Mouse (Mus musculus): ENCODE results near the gene Dusp27.
"Not testable (repeated sequence)": the region's sequence is repeated elsewhere in the genome, so short reads cannot be mapped to it uniquely, and the experiment has no call there.

Dusp27 gene

DNA sequence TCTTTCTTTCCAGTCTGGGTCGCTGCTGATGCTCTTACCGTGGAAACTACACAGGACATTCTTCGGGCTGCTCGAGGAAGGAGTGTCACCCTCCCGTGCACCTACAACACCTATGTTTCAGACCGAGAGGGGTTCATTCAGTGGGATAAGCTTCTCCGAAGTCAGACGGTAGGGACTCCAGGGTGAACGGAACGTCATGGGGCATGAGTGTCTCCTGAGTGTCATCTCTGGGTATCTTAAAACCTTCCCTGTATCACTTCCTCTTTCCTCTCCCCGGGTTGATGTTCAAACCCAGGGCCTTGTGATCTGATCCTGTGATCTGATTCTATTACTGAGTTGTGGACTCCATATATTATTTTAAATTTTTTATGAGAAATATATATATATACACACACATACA is 18.9 kb upstream of the Dusp27 start:
- no peak for DNase-seq (ENCODE audit: low read depth, low spot score)

DNA sequence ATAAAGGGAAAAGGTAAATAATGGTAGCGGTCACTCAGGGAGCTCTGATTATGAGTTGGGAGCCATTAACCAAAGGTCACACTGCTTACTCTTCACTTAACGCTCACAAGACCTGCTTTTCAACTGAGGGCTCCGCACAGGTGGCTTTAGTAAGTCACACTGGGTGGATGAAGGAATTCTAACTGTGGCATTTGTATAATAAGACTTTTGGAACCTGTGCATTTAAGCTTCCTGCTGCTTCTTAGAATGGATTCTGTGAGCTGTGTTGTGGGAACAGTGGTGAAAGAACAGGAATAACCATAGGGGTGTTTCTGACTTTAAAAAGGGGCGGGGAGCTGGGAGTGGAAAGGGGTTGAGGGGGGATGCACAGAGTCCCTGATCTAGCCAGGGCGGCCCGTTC is 14.6 kb upstream of the Dusp27 start:
- DNase-seq (ENCODE audit: low read depth, low spot score) = no peak

DNA sequence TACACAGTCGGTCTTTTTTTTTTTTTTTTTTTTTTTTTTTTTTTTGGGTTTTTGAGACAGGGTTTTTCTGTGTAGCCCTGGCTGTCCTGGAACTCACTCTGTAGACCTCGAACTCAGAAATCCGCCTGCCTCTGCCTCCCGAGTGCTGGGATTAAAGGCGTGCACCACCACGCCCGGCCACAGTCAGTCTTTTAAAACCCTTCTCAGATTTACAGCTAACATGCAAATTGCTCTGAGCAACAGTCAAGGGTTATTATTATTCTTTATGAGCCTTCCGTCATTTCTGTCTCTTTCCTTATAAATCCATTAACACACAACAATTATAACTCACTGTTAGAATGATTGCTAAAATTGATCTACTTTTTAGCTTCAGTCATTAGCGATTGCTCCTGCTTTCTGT is 14.1 kb upstream of the Dusp27 start:
- DNase-seq (ENCODE audit: low read depth, low spot score) = not testable (repeated sequence)

DNA sequence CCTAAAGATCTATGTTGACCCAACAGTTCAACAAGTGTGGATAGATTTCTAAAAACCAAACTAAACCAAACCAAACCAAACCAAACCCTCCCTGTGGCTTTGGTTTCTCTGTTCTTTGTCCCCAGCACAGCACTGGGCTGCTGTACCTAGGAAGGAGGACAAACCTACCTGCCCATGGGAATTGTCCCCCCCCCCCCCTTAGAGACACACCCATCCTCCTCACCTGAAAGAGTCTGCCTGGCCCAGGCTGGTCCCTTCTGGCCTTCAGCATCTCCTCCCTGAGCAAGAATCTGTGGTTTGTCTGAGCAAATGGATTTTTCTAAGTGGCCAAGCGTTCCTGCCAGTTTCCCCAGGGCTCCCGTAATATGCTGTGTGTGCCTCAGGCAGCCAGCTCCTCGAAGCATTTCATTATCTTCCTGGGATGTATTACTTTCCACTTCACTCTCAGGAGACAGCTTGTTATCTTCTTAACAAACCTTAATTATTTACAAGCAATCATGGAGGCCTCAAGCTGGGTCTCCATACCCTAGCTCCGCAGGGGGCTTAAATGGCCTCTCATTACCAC is 12.0 kb upstream of the Dusp27 start:
- DNase-seq (ENCODE audit: low read depth, low spot score) = no peak

DNA sequence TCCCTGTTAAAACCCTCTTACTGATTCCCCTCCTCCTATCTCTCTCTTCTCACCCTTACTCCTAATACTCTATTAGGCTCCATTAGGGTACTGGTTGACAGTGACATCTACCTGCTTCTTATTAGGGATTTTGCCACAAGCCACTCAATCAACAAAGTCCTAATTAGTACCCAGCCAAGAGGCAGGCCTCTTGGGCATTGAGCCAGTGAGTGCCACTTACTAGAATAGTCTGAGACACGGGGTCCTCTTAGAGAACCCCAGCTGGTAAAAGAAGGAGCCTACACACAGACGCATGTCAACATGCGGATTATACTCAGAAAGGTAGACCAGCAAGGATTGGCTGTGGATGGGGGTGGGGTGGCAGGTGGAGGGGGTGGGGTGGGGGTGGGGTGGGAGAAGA is 11.4 kb upstream of the Dusp27 start:
- no peak for DNase-seq (ENCODE audit: low read depth, low spot score)

DNA sequence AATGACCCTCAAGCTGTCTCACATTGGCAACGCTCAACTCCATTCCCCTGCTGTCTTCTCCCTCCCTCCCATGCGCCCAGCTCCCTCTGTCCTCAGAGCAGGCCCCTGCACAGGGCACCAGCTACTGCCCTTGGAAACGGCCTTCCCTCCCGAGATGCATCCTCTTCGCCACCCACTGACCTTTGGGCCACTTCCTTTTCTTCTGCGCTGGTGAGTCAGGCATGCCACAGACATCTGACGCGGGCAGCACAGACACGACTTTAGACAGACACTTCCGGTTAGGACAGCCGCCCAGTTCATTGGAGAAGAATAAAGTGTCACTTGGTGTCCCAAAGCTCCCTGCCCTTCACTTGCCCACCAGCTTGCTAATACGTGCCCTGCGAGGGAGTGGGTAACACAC is 10.4 kb upstream of the Dusp27 start:
- DNase-seq (ENCODE audit: low read depth, low spot score) = peak; percentile 38

DNA sequence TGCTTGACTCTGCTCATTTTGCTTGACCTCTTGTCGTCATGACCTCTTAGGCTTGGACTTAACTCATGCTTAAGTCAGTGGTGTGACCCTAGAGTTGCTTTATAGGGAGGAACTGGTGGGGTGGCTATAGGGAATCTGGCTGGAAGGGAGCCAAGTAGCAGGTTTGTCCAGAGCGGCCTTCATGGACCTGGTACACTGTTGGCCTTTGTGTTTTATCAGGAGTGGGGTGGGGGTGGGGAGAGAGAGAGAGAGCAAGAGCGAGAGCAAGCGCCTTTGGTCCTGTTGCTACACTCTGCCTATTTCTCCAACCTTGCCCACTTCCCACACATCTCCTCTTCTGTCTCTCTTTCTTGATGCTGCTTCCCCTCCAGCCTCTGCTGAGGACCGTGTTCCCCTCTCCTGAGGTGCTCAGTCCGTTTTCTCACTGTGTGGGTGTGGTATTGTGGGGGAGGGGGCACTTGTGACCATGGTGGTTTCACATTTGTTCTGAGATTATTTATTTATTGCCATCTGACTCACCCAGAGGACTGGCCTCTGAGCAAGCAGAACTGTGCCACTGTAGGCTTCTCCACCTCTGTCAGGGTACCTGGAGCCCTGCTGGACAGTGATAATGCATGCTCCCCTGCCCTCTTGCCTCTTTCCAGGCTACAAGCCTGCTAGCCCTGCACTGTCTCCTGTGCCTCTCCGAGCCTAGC is 9.7 kb upstream of the Dusp27 start:
- DNase-seq (ENCODE audit: low read depth, low spot score) = no peak

DNA sequence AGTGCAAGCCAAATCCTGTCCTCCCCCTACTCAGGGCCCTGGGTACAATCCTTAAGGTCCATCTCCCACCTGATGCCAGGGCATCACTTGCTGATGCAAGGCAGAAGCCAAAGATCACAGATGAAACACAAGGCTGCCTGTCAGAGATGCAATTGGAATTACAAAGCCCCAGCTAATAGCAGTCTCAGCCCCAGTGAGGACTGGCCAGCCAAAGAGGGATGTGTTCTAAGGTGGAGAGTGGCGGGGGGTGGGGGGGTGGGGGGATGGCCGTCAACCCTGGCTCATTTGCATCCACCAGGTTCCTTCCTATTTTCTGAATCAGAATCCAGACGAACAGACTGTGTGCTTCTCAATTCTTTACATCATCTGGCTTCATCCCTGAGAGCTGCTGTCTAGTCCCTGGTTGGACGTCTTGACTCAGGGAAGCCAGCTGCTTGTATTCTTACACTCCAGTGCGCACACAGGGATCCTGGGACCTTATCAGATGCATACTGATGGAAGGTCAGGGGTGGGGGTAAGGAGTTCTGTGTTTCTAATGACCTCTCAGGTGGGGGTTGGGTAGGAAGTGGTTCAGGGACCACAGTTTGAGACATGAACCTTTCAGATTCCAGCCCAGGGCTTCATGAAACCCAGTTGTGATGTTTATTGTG is 7.5 kb upstream of the Dusp27 start:
- no peak for DNase-seq (ENCODE audit: low read depth, low spot score)

DNA sequence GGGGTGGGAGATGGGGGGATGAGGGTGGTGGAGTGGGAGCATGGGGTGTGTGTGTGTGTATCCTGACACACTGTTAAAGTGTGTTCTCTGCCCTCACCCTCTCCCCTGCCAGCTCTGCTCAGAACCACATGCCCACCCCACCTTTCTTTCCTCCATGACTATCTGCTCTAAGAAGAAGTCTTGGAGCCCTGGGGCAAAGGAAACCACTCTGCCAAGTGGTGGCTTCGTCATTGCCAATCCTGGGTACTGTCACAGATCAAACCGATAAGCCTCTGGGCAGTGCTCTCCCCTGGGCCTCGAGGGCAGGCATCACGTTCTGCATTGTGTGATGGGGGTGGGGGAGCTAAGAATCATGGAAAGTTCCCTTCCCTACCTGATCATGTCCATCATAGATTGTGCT is 4.6 kb upstream of the Dusp27 start:
- DNase-seq (ENCODE audit: low read depth, low spot score) = no peak

DNA sequence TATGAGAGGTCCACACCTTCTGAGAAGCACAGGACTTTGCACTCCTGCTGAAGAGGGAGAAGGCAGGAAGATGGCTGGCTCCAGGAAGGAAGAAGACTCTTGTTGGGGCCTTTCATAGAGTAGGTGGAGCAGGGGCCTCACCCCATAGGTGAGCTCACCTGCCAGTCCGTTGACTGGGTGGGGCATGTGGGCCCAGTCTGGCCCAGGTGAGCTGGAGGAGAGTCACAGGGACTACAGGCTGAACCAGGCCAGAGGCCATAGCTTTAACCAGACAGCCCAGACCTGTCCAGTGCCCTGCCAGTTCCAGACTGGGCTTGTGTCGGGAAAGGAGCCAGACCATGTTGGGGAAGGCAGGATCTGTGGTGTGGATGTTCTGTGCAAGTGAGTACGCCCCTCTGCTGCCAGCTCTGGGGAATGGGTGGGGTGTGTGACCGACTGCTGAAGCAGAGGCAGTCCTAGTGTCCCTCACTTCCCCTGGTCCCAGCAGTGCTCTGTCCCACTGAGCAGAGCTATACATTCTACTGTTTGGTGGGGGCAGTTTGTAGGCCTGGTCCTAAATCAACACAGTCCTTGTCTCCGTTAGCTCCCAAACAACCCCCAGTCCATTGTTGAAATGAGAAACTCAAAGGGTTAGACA is 2.6 kb upstream of the Dusp27 start, which contains the start of gene Gpa33:
Gpa33 (plus strand) TSS at position 15 of the 637 bp plus-strand sequence.
- DNase-seq (ENCODE audit: low read depth, low spot score) = no peak

DNA sequence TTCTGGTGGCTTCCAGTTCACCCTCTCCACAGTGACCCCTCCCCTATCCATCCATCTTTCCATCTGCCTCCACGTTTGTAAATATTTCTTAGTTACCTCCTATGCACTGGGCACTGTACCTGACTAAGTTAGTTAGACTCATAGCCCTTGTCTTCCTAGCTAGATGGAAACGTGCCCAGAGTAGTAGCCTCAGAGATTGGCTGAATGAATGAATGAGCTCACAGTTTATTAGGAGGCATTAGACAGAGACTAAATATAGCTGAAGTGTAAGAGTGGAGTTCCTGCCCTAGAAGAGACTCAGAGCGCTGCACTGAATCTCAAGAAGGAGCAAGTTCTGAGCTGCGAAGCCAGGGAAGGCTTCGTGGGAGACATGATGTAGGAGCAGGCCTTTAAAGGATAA is 829 bp upstream of the Dusp27 start:
- no peak for DNase-seq (ENCODE audit: low read depth, low spot score)

DNA sequence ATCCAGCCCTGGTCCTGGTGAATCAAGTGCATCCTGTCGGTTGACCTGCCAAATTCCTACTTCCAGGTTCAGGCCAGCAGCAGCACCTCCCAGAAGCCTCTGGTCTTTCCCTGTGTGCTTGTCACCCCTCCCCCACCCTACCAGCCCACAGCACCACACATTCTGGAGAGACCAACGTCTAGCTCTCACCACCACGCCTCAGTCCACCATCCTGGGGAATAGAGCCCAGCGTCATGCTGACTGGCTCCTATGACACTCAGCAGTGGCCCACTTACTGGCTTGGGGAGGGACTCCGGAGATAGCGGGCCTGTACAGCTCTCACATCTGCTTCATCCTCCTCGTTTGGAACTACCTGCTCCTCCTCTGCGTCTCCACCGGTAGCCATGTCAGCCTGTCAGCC is 927 bp downstream of the Dusp27 start:
- no peak for DNase-seq (ENCODE audit: low read depth, low spot score)

DNA sequence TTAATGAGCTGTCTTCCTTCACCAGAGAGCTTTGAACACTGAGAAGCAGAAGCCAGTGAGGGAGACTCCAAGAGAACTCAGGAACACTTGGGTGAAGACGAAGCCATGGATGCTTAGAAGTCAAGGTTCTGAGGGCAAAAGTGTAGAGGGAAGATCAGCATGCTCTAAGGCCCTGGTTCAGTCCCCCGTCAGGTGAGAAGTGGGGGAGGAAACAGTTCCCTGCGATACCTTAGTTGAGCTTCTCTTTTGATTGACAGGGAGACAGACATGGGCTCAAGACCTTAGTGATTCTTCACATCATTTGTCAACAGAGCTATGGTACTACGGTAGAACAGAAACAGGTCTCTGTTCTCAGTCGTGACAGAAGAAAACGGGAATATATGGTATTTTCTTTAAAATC is 1.4 kb downstream of the Dusp27 start:
- DNase-seq (ENCODE audit: low read depth, low spot score) = no peak

DNA sequence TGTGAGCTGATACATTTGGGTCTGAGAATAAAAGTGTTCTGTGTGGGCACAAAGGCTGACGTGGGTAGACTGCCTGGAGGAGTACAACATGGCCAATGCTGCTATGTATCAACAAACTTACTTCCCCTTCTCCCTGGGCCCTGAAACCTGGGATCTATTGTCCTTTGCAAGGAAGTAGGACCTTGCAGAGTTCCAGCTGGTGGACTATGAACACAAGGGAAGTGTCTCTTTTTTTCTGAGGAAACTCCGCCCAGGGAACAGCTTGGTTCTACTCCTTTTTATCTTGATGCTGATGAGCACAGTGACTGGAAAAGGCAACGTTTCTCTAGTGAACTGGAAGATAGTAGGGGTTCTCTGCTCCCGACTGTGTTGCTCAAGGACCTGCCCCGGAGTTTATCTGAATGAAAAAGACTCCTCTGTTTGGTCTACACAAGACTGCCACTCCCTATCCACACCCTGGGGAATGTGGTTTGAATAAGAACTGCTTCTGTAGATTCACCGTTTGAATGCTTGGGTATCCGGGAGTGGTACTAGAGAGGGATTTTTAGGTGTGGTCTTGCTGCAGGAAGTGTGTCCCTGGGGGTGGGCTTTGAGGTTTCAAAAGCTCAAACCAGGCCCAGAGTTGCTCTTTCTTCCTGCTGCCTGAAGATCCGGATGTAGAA is 2.7 kb downstream of the Dusp27 start:
- no peak for DNase-seq (ENCODE audit: low read depth, low spot score)

DNA sequence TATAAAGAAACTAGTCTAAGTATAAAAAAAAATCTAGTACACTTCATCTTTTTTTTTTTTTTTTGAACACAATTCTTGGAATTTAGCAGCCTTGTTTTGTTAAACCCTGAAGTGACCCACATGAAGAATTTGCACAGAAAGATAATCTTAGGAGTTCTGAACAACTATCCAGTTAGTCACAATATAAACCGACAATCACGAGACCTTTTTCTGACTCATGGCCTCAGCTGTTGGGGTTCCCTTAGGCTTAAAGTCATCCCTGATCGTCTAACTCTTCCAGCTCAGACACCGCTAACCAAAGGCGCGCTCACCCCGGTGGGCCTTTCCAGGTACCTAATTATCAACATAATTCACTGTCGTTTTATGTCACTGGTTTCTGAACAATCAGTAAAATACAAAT is 4.0 kb downstream of the Dusp27 start:
- DNase-seq (ENCODE audit: low read depth, low spot score) = no peak

DNA sequence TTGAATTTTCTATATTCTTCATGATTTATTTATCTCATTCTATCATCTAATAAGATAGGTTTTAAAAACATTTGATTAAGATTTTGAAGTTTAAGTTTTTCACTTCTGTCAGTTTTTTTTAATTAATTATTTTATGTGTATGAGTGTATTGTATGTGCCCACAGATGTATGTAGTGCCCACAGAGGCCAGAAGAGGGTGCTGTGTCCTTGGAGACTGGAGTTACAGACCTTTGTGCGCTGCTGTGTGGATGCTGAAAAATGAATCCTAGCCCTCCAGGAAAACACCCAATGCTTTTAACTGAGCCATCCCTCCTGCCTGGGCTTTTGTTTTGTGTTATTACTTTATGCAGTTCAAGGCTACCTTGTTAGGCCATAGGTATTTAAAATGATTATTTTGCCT is 4.7 kb downstream of the Dusp27 start:
- DNase-seq (ENCODE audit: low read depth, low spot score) = no peak

DNA sequence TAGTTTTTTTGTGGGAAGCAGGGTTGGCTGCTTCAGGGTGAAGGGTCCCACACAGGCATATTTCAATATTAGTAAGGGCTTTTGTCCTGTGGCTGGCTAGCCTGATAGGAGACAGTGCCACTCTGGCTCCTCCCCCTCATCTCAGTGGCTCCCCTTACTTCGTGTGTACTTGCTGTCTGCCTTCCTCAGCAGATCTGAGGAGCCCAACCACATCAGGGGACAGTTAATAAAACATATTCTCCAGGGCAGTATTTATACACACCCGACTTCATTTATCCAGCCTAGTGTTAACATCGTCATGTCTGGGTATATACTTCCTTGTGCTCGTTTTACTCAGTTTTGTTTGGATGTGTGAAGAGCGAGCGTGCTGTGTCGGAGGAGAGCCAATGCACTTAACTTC is 5.6 kb downstream of the Dusp27 start:
- no peak for DNase-seq (ENCODE audit: low read depth, low spot score)

DNA sequence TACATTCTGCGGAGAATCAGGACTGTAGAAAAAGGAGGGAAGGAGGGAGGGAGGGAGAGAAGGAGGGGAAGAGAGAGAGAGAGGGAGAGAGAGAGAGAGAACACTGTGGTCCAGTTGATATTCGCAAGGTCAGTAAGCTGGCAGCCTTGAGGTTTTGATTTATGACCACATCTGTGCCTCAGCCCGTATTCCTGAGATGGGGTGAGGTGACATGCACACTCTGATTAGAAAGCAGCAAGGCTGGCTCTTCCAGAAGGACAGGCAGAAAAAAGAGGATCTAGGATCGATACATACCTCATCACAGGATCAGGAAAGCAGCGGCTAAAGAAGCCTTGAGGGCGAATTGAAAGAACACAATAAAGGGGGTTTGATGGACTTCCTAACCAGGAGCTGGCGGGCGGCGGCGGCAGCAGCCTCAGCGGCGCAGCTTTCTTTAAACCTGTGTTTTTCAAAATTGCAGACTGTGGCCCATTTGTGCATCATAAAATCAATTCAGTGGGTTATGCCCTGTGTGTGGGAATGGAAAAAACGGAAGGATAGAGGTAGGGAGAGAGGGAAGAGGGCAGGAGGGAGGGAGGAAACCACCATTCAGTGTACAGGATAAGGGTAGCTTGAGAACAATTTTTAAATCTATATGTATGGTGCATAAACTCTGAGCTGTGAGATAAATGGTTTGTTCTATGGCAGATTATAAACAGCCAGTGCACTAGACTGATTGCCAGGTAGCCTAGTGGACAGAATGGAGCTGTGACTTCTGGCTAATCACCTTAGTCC is 9.7 kb downstream of the Dusp27 start:
- DNase-seq (ENCODE audit: low read depth, low spot score) = no peak

DNA sequence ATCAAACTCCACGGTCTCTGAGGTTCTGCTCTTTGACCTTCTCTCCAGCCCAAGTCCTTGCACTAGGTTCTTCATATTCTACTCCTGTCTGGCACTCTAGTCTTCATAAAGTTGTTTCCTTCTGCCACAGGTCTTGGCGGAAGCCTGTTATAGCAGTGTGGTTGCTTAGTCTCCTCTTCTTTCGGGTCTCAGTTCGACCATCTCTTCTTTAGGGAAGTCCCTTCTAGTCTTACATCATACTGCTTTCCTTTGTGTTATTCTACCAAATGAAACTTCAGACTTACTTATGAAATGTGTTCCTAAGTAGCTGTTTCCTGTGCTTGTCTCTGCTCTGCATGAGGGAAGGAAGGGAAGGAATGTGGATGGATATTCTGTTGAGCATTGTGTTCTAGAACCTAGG is 12.0 kb downstream of the Dusp27 start:
- DNase-seq (ENCODE audit: low read depth, low spot score) = no peak

DNA sequence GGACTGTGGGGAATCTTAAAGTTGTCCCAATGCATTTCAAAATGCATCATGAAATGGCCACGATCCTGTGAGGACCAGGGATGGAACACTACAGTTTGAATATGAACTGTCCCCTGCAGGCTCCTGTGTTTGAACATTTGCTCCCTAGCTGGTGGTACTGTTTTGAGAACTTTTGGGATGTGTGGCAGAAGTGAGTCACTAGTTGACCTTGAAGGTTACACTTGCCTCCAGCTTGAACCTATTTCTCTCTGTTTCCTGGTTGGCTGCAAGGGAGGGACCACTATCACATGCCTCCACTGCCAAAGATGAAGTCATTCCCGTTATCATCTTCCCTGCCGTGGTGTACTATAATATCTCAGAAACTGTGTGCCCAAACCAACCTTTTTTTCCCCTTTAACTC is 12.7 kb downstream of the Dusp27 start:
- DNase-seq (ENCODE audit: low read depth, low spot score) = no peak

DNA sequence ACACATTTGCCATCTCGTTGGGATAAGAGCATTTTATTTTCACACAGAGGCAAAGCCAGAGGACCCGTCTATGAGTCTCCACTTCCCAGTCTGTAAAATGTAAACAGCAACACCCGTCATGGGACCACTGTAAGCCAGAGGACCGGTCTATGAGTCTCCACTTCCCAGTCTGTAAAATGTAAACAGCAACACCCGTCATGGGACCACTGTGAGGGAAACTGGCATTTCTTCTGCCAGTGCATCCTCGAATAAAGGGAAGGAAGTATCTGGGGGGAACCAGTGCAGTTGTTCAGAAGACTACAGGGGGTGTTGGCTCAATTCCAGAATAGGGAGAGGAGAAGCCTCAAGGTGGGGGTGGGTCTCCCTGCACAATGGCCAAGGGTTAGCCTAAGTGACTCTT is 22.3 kb downstream of the Dusp27 start:
- peak; percentile 23 for DNase-seq (ENCODE audit: low read depth, low spot score)

DNA sequence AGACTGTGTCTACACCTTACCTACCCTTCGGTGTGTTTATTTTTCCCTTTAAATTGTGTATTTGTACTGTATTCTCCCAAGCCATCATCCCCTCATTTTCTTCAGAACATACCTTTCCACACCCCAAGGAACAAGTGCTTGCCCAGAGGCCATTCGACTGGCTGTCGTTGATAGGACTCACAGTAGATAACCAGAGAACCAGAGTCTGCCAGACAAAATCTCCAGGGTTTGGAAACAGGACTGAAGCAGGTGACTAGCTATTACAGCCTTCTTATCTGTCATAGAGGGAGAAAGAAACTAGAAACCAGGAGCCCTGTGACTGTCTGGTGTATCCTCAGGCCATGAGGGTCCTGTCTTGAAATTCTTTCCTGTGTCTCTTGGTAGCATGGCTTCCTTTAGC is 22.9 kb downstream of the Dusp27 start:
- no peak for DNase-seq (ENCODE audit: low read depth, low spot score)
